Mouse (Mus musculus): ENCODE results near the gene Ddx6.

The Ddx6 gene

DNA sequence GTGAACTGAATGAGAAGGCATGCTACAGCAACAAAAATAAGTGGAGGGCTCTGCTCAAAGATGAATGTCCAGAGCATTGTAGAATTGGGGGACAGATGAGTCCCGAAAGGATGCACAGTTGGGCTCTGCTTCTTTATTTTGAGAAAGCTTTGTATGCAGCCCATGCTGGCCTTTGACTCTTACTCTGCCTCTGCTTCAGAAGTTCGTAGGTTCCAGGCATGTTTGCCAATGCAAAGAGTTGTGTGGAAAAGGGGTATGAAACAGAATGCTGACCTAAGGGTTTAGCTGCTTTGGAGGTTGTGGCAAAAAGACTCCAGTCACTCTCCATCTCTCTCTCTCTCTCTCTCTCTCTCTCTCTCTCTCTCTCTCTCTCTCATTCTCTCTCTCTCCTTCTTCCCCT is 36.9 kb downstream of the Ddx6 start:
- DNase-seq (ENCODE audit: low read depth): no peak

DNA sequence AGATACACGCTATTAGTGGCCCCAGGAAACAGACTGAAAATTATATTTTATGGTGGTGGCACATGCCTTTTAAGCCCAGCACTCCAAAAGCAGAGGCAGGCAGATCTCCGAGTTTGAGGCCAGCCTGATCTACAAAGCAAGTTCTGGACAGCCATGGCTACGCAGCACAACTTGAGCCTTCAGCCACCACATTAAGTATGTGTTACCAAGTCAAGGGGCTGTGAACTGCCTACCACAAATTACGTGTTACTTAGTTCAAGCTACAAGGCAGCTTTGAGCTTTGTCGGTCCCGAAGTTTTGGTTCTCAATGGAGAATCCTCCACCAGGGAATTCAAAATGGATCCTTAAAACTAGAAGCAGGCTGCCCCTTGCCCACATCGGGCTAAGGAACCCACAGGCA is 38.4 kb downstream of the Ddx6 start:
- DNase-seq (ENCODE audit: low read depth): no peak

- no peak for DNase-seq (ENCODE audit: low read depth)
Observed at GRCm38 (mm10) chr9:44644186-44644585, 39.5 kb downstream of the Ddx6 start.

- no peak for DNase-seq (ENCODE audit: low read depth)
Observed at GRCm38 (mm10) chr9:44645481-44645880, 40.8 kb downstream of the Ddx6 start.

DNA sequence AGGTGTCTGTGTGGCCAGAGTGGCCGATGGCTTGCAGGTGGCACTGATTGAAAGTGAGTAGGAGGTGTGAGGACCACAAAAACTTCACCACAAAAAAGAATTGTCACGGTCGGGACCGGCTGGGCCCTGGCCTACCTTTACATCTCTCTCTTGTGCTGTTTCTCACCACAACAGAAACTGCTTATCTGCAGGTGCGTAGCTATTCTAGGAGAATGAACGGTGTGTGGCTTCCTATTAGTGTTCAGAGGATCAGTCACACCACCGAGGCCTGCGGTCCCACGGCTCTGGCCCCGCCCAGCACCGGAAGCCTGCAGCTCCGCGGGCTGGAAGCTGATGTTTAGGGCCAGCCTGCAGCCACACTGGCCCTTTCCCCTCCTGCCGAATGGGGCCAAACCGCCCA is 41.2 kb downstream of the Ddx6 start:
- no peak for DNase-seq (ENCODE audit: low read depth)

GRCm38 (mm10) chr9:44646366-44646765 is 41.7 kb downstream of the Ddx6 start:
- DNase-seq (ENCODE audit: low read depth): no peak

- no peak for DNase-seq (ENCODE audit: low read depth)
Observed at GRCm38 (mm10) chr9:44647026-44647425, 42.3 kb downstream of the Ddx6 start.

- DNase-seq (ENCODE audit: low read depth): no peak
Observed at GRCm38 (mm10) chr9:44647656-44648055, 43.0 kb downstream of the Ddx6 start.

DNA sequence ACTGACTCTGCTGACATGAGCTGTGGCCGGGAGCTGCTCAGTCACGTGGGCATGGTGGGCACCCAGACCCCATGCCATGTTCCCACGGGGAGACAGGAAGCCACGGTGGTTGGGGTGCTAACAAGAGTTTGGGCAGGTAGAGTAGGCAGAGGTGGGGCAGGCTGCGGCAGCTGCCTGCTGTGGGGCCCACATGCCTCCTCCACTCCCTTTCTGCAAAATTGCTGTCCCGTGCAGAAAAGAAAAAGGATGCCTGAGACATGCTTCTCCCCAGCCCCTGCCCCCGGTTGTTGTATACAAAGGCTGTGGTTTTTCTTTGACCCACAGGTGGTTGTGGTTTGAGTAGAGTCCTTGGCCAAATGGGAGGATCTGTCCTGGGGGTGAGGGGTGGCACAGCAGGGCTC is 44.2 kb downstream of the Ddx6 start:
- DNase-seq (ENCODE audit: low read depth): no peak

GRCm38 (mm10) chr9:44652027-44652426 is 47.3 kb downstream of the Ddx6 start:
- no peak for DNase-seq (ENCODE audit: low read depth)

GRCm38 (mm10) chr9:44653896-44654295 is 49.2 kb downstream of the Ddx6 start:
- no peak for DNase-seq (ENCODE audit: low read depth)

DNA sequence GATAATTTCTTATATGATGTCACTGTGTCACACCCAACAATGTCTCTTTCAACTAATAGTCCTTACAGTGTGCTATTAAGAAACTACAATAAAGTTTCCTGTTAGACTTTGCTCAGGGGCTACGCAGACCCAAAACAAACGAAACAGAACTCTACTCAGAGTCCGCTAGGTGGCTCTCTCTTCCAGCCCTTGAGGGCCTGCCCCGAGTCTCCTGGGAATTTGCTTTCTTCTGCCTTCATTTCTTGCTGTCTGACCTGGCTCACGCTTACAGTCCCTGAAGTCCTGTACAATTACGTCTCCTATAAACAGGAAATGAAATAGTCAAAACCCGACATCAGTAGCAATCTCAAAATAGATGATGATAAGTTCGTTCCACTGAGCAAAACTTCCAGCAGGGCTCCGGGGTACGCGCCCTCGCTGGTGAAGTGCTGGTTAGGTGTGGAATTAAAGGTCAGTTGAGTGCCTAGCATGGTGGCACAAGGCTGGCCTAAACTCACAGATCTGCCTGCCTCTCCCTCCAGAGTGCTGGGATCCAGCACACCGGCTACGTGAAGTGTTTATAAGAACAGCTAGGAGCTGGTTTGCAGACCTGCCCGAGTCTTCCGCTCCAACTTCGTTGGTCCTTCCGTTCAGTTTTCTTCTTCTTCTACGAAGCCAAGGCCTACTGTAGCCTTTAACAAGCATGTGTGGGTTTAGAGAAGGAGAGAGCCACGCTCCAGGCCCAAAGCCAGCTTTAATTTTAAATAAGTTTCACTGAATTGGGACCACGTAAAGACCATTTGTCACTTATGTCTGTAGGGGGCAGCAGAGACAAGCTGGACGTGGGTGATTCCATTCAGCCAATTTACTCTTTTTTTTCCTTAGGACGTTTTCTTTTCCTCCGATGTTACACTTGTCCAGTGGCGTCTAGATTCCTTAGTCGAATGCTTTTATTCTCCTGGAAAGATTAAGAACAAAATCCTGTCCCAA is 50.7 kb downstream of the Ddx6 start:
- peak; percentile 73 for DNase-seq (ENCODE audit: low read depth)

- no peak for DNase-seq (ENCODE audit: low read depth)
Observed at GRCm38 (mm10) chr9:44663706-44664105, 59.0 kb downstream of the Ddx6 start.

GRCm38 (mm10) chr9:44671416-44671815 is 66.7 kb downstream of the Ddx6 start:
- DNase-seq (ENCODE audit: low read depth): no peak

GRCm38 (mm10) chr9:44672291-44672865 is 67.7 kb downstream of the Ddx6 start:
- no peak for DNase-seq (ENCODE audit: low read depth)

- no peak for DNase-seq (ENCODE audit: low read depth)
Observed at GRCm38 (mm10) chr9:44673005-44673404, 68.3 kb downstream of the Ddx6 start, which contains the start of gene Treh. Gene Treh, plus strand, starts transcription at chr9:44673233.

GRCm38 (mm10) chr9:44678288-44678871 is 73.7 kb downstream of the Ddx6 start:
- DNase-seq (ENCODE audit: low read depth): no peak

DNA sequence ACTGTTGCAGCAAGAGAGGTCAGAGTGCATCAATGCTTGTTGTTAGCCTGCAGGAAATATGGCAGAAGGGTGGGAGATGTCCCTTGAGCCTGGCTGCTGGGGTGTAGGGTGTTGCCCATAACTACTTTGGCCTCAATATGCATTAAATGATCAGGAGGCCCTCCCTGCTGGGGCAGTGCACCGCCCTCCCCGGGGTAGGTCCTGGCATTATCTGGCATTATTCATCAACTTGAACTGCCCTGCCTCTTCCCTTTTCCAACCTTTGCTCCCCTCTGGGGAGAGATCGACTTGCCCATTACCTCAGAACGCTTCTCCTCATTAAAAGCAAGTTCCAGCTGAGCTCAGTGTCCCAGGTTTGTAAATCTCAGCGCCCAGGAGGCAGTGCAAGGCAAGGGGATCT is 74.9 kb downstream of the Ddx6 start:
- DNase-seq (ENCODE audit: low read depth): no peak

GRCm38 (mm10) chr9:44683046-44683445 is 78.4 kb downstream of the Ddx6 start:
- DNase-seq (ENCODE audit: low read depth): no peak

- DNase-seq (ENCODE audit: low read depth): peak; percentile 49
Observed at GRCm38 (mm10) chr9:44685346-44686330, 80.9 kb downstream of the Ddx6 start.

GRCm38 (mm10) chr9:44686638-44687037 is 81.9 kb downstream of the Ddx6 start:
- no peak for DNase-seq (ENCODE audit: low read depth)

GRCm38 (mm10) chr9:44688013-44688412 is 83.3 kb downstream of the Ddx6 start:
- DNase-seq (ENCODE audit: low read depth): no peak

All from c-Kit-positive CD71-negative TER-119-negative erythroid progenitor cells, embryonic 14.5 days (primary cell).